In genomic region chr13:96002475-96002874, GRCm38 (mm10) we compare ENCODE assay signal across 11 mouse cellular contexts.
DNase-seq lines count a peak whose midpoint lies in the region; ATAC-seq and TF ChIP-seq lines count a peak whose summit lies in the region.
"Had no signal": no experiment of that assay in that cellular context is flagged by ENCODE, and none has a peak within 500 bp of the region (broad histone marks: within the 10 kb centered on the region; RNA-seq: fewer than 3 reads in every experiment).

No protein-coding gene starts in this region.

- H3K4me3 ChIP-seq in cerebellum, adult 2 months (replicated peaks; ENCODE audit: insufficient read depth, low read depth, low read length), result no peak overlapping the region
- H3K4me3 ChIP-seq in kidney, postnatal 0 days (replicated peaks; ENCODE audit: low read depth, low read length), result no peak overlapping the region
- no peak overlapping the region for H3K4me3 ChIP-seq in kidney, embryonic 15.5 days (replicated peaks)
- H3K4me3 ChIP-seq in CH12.LX (replicated peaks in 1 of 3; ENCODE audit: low read depth in 2 of 3, low read length in 2 of 3, poor library complexity in 1 of 3), result no peak overlapping the region
- no peak overlapping the region for H3K4me3 ChIP-seq in hindbrain, postnatal 0 days (ENCODE audit: low read length)

- dilution Hi-C loops in CH12.LX (cut with MboI; ENCODE audit: extremely low pct_ligation_motif_present, extremely low pct_unique_long_range_greater_than_20kb, low sequenced_read_pairs), result no loop called here

- TF ChIP-seq EP300 in CH12.LX (IDR thresholded peaks at IDR 0.05; ENCODE audit: low read length), result no peak

- DNase-seq in cerebellum, adult 2 months, result no peak
- no peak for DNase-seq in cerebellum, adult 18-20 months
- peak; percentile 46 for DNase-seq in kidney, postnatal 0 days (ENCODE audit: low spot score)
- no peak for DNase-seq in CH12.LX (ENCODE audit: extremely low read depth)
- DNase-seq in hindbrain, postnatal 0 days (ENCODE audit: low spot score), result peak; percentile 72
- DNase-seq in thymus, postnatal 4 days, result no peak
- DNase-seq: kidney, adult 11 months; liver had no signal

- no peaks in the 10 kb centered on the region for H3K27me3 ChIP-seq in cerebellum, adult 2 months (ENCODE audit: control insufficient read depth, insufficient read depth, low read length)
- H3K27me3 ChIP-seq in kidney, postnatal 0 days (ENCODE audit: insufficient read depth, low read length), result no peaks in the 10 kb centered on the region
- no peaks in the 10 kb centered on the region for H3K27me3 ChIP-seq in kidney, embryonic 15.5 days
- H3K27me3 ChIP-seq in CH12.LX (replicated peaks), result no peaks in the 10 kb centered on the region
- H3K27me3 ChIP-seq in hindbrain, postnatal 0 days (ENCODE audit: insufficient read depth, low read length), result no peaks in the 10 kb centered on the region

- TF ChIP-seq CTCF in cerebellum, adult 2 months (IDR thresholded peaks at IDR 0.05; ENCODE audit: borderline replicate concordance, insufficient read depth, low read depth, low read length), result peak; percentile 44
- TF ChIP-seq CTCF in kidney, postnatal 0 days (IDR thresholded peaks at IDR 0.05; ENCODE audit: low read depth), result peak; percentile 54
- TF ChIP-seq CTCF in CH12.LX (conservative IDR thresholded peaks at IDR 0.05 in 1 of 2, IDR thresholded peaks at IDR 0.05 in 1 of 2; ENCODE audit: low read depth in 2 of 2, low read length in 2 of 2), result peak in 1 of 2 experiments; percentile 50; a peak in 2 of 4 replicates
- TF ChIP-seq CTCF in hindbrain, postnatal 0 days (IDR thresholded peaks at IDR 0.05; ENCODE audit: low read depth), result peak; percentile 72

- no peak overlapping the region for H3K27ac ChIP-seq in cerebellum, adult 2 months (ENCODE audit: insufficient read depth, low read length)
- H3K27ac ChIP-seq in kidney, postnatal 0 days, result no peak overlapping the region
- H3K27ac ChIP-seq in kidney, embryonic 15.5 days, result no peak overlapping the region
- no peak overlapping the region for H3K27ac ChIP-seq in CH12.LX (ENCODE audit: insufficient read depth, low read depth)
- peak overlapping the region; percentile 12; the same call in 1 of the 2 replicates for H3K27ac ChIP-seq in hindbrain, postnatal 0 days

- no peak overlapping the region for H3K4me2 ChIP-seq in kidney, postnatal 0 days (ENCODE audit: low read length)
- no peak overlapping the region for H3K4me2 ChIP-seq in kidney, embryonic 15.5 days
- no peak overlapping the region for H3K4me2 ChIP-seq in CH12.LX (ENCODE audit: insufficient read depth, low read depth, poor library complexity, severe bottlenecking)
- no peak overlapping the region for H3K4me2 ChIP-seq in hindbrain, postnatal 0 days (ENCODE audit: low read depth, low read length)
- H3K4me2 ChIP-seq: heart, embryonic 11.5 days had no signal

- WGBS in cerebellum, adult 2 months, result 27% methylated on average over 5 of the region's 5 CpGs
- WGBS in kidney, postnatal 0 days, result 30% methylated on average over 5 of the region's 5 CpGs
- WGBS in kidney, embryonic 15.5 days, result 39% methylated on average over 5 of the region's 5 CpGs
- 27% methylated on average over 5 of the region's 5 CpGs for WGBS in hindbrain, postnatal 0 days

- in situ Hi-C loops in CH12.LX (cut with MboI; ENCODE audit: low pct_ligation_motif_present, low pct_unique_long_range_greater_than_20kb, low sequenced_read_pairs), result no loop called here

- no peak for ATAC-seq in kidney, postnatal 0 days (replicated peaks; ENCODE audit: low FRiP score, low read depth)
- no peak for ATAC-seq in kidney, embryonic 15.5 days (replicated peaks; ENCODE audit: low FRiP score)
- ATAC-seq in hindbrain, postnatal 0 days, result peak; percentile 73
- no peak for ATAC-seq in megakaryocyte-erythroid progenitor cell, adult 5-6 weeks (replicated peaks; ENCODE audit: low FRiP score, low TSS enrichment, poor library complexity, severe bottlenecking)

- no peaks in the 10 kb centered on the region for H3K36me3 ChIP-seq in kidney, postnatal 0 days (ENCODE audit: insufficient read depth, low read length)
- no peaks in the 10 kb centered on the region for H3K36me3 ChIP-seq in kidney, embryonic 15.5 days
- no peaks in the 10 kb centered on the region for H3K36me3 ChIP-seq in CH12.LX (replicated peaks in 1 of 2; ENCODE audit: control insufficient read depth in 1 of 2, insufficient read depth in 1 of 2, low read length in 1 of 2)
- H3K36me3 ChIP-seq in hindbrain, postnatal 0 days (ENCODE audit: insufficient read depth, low read length), result no peaks in the 10 kb centered on the region

- no peak overlapping the region for H3K9ac ChIP-seq in kidney, postnatal 0 days (ENCODE audit: low read depth, low read length)
- no peak overlapping the region for H3K9ac ChIP-seq in kidney, embryonic 15.5 days
- H3K9ac ChIP-seq in CH12.LX (ENCODE audit: insufficient read depth, low read depth), result no peak overlapping the region
- H3K9ac ChIP-seq in hindbrain, postnatal 0 days (replicated peaks; ENCODE audit: low read length), result no peak overlapping the region

- H3K79me2 ChIP-seq in CH12.LX (replicated peaks; ENCODE audit: control insufficient read depth, extremely low read depth, insufficient read depth, poor library complexity, severe bottlenecking), result no peaks in the 10 kb centered on the region

- peak; percentile 34 for TF ChIP-seq RAD21 in CH12.LX (IDR thresholded peaks at IDR 0.05; ENCODE audit: low read depth, low read length)

- H3K4me1 ChIP-seq in cerebellum, adult 2 months (ENCODE audit: control insufficient read depth, insufficient read depth, low read length), result no peaks in the 10 kb centered on the region
- H3K4me1 ChIP-seq in kidney, postnatal 0 days (replicated peaks; ENCODE audit: insufficient read depth, low read length), result 0 out of 2 replicates have a peak, but pooled peaks cover 3% of the 10 kb centered on the region
- H3K4me1 ChIP-seq in kidney, embryonic 15.5 days, result peaks cover 18% of the 10 kb centered on the region
- peaks cover 7 to 18% of the 10 kb centered on the region in 2 experiments for H3K4me1 ChIP-seq in CH12.LX (ENCODE audit: control insufficient read depth in 1 of 2, insufficient read depth in 2 of 2)
- H3K4me1 ChIP-seq in hindbrain, postnatal 0 days (ENCODE audit: insufficient read depth, low read length), result no peaks in the 10 kb centered on the region

- no peaks in the 10 kb centered on the region for H3K9me3 ChIP-seq in kidney, postnatal 0 days (replicated peaks; ENCODE audit: low read length)
- H3K9me3 ChIP-seq in kidney, embryonic 15.5 days (replicated peaks), result no peaks in the 10 kb centered on the region
- H3K9me3 ChIP-seq in CH12.LX (replicated peaks; ENCODE audit: low read length), result no peaks in the 10 kb centered on the region
- no peaks in the 10 kb centered on the region for H3K9me3 ChIP-seq in hindbrain, postnatal 0 days (ENCODE audit: low read length)

- no peak for TF ChIP-seq POLR2A in cerebellum, adult 2 months (IDR thresholded peaks at IDR 0.05; ENCODE audit: borderline replicate concordance, insufficient read depth, low read length)
- no peak for TF ChIP-seq POLR2A in CH12.LX (IDR thresholded peaks at IDR 0.05; ENCODE audit: low read depth, low read length)

TF ChIP-seq in CH12.LX, 34 proteins besides CTCF, POLR2A, EP300 and RAD21:
- TF ChIP-seq ELF1 (IDR thresholded peaks at IDR 0.05; ENCODE audit: low read depth, low read length) (no peak), NELFE (IDR thresholded peaks at IDR 0.05; ENCODE audit: low read depth, low read length) (no peak), SMC3 (IDR thresholded peaks at IDR 0.05; ENCODE audit: low read depth, low read length) (no peak; the same call in 1 of the 2 replicates), USF1 (IDR thresholded peaks at IDR 0.05; ENCODE audit: low read depth, low read length) (no peak), MYC (IDR thresholded peaks at IDR 0.05; ENCODE audit: low read depth, low read length) (no peak), GABPA (IDR thresholded peaks at IDR 0.05; ENCODE audit: insufficient replicate concordance, low read depth, low read length) (no peak), JUND (conservative IDR thresholded peaks at IDR 0.05; ENCODE audit: low read depth, low read length) (no peak), USF2 (conservative IDR thresholded peaks at IDR 0.05; ENCODE audit: low read depth, low read length) (no peak), RCOR1 (conservative IDR thresholded peaks at IDR 0.05; ENCODE audit: low read depth, low read length) (no peak), MEF2A (IDR thresholded peaks at IDR 0.05; ENCODE audit: borderline replicate concordance, low read depth, low read length) (no peak), ZNF384 (IDR thresholded peaks at IDR 0.05; ENCODE audit: low read depth, low read length) (no peak), TBP (conservative IDR thresholded peaks at IDR 0.05; ENCODE audit: low read depth, low read length) (no peak), NRF1 (IDR thresholded peaks at IDR 0.05; ENCODE audit: low read depth, low read length) (no peak), ZKSCAN1 (IDR thresholded peaks at IDR 0.05; ENCODE audit: borderline replicate concordance, low read depth, low read length) (no peak), E2F4 (IDR thresholded peaks at IDR 0.05; ENCODE audit: insufficient replicate concordance, low read depth, low read length) (no peak), HCFC1 (IDR thresholded peaks at IDR 0.05; ENCODE audit: low read depth, low read length) (no peak), MAX (IDR thresholded peaks at IDR 0.05; ENCODE audit: low read length) (no peak), BHLHE40 (IDR thresholded peaks at IDR 0.05; ENCODE audit: low read depth, low read length) (no peak)

Comparison
In these comparisons a context has a peak if more than half of its experiments do, and no peak if none do; other contexts are left out.
1. DNase-seq: peak in kidney, postnatal 0 days (single experiment) and hindbrain, postnatal 0 days (single experiment); none in cerebellum, adult 2 months (0 of 2), cerebellum, adult 18-20 months (0 of 2), CH12.LX (single experiment) and thymus, postnatal 4 days (single experiment).